Mouse (Mus musculus) olfactory bulb, adult 2 months (tissue): Measurements from ENCODE around the gene Pikfyve.

Experiments
- CTCF ChIP-seq: fragments of 200-500 bp; IDR thresholded peaks from 2 replicates; pipeline ENCODE4 v1.5.1; 2012; ENCODE audit warnings: low read depth, mild to moderate bottlenecking, low read length, moderate library complexity; ENCODE audit not compliant: insufficient read depth
- POLR2A ChIP-seq: fragments of 200-500 bp; IDR thresholded peaks from 2 replicates; pipeline ENCODE4 v1.6.1; 2012; ENCODE audit warnings: mild to moderate bottlenecking, low read depth, low read length, moderate library complexity; ENCODE audit not compliant: insufficient read depth

DNA sequence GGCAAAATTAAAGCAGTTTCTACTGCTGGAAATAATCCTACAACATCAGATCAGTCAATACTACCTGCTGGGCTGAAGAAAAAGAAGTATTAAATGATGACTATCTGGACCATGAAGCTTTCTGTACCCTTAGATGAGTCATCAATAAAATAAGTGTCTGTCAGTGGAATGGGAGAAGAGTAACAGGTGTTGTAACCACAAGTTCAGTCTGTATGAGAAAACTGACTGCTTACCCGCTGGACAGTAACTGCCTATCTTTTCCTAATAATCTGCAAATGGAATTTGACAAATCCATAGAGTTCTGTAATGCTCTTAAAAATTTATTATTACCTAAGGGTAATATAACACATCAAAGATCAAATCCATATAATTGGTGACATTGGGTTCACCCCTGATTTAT is 31.5 kb downstream of the Pikfyve start:
- TF ChIP-seq CTCF: no peak
- no peak for TF ChIP-seq POLR2A
